Mouse (Mus musculus) cortical plate, adult 2 months (tissue): ENCODE results near the gene Sspo.

Experiments
- CTCF ChIP-seq: fragments of 200-500 bp; IDR thresholded peaks from 2 replicates; pipeline ENCODE4 v1.5.1; 2011; ENCODE audit warnings: mild to moderate bottlenecking, control low read depth, low read length; ENCODE audit not compliant: insufficient read depth; ENCODE audit errors: extremely low read depth
- POLR2A ChIP-seq: fragments of 200-500 bp; IDR thresholded peaks from 2 replicates; pipeline ENCODE4 v1.6.1; 2011; ENCODE audit warnings: mild to moderate bottlenecking, low read length, control low read depth; ENCODE audit not compliant: insufficient read depth; ENCODE audit errors: extremely low read depth

- TF ChIP-seq CTCF: no peak
- no peak for TF ChIP-seq POLR2A
These were observed 19.5 kb downstream of the Sspo start for GRCm38 (mm10) chr6:48467490-48467889.
